Mouse (Mus musculus): ENCODE measurements around the gene Ddx31. TPM values are rescaled to one million over a fixed set of nuclear protein-coding genes. Genes with fewer than 3 reads are reported as not detected.
A peak's percentile ranks its signal among the peaks of the same experiment; 100 is the strongest.

Gene Ddx31
- total and polyA plus RNA-seq, 3 experiments, result 20.9 to 26.0 TPM; not detected in 1

- no peak for TF ChIP-seq SIN3A (IDR thresholded peaks at IDR 0.05; ENCODE audit: low read length)
- no peak for TF ChIP-seq JUND (IDR thresholded peaks at IDR 0.05; ENCODE audit: low read depth, low read length)
- TF ChIP-seq USF1 (IDR thresholded peaks at IDR 0.05; ENCODE audit: low read depth, low read length), result no peak
- no peak for TF ChIP-seq TBP (IDR thresholded peaks at IDR 0.05; ENCODE audit: low read depth, low read length)
- no peak for TF ChIP-seq TAL1 (IDR thresholded peaks at IDR 0.05; ENCODE audit: low read length)
- no peak for TF ChIP-seq MAFK (IDR thresholded peaks at IDR 0.05; ENCODE audit: borderline replicate concordance, low read depth, low read length)
- no peak for TF ChIP-seq GATA1 (IDR thresholded peaks at IDR 0.05; ENCODE audit: low read depth, low read length)
- TF ChIP-seq UBTF (IDR thresholded peaks at IDR 0.05; ENCODE audit: borderline replicate concordance, insufficient read depth, low read depth, low read length), result no peak
- TF ChIP-seq MAX (IDR thresholded peaks at IDR 0.05; ENCODE audit: low read length), result no peak
- TF ChIP-seq GABPA (IDR thresholded peaks at IDR 0.05; ENCODE audit: low read depth, low read length), result no peak
- TF ChIP-seq POLR2AphosphoS2 (IDR thresholded peaks at IDR 0.05; ENCODE audit: low read length), result no peak
- TF ChIP-seq ZC3H11A (IDR thresholded peaks at IDR 0.05; ENCODE audit: low read depth, low read length), result no peak
- TF ChIP-seq E2F4 (IDR thresholded peaks at IDR 0.05; ENCODE audit: borderline replicate concordance, low read depth, low read length), result no peak
- TF ChIP-seq ZNF384 (IDR thresholded peaks at IDR 0.05; ENCODE audit: low read depth, low read length), result no peak
- no peak for TF ChIP-seq TCF12 (IDR thresholded peaks at IDR 0.05; ENCODE audit: low read depth, low read length)
- TF ChIP-seq EP300 (IDR thresholded peaks at IDR 0.05; ENCODE audit: low read depth in 1 of 2, low read length in 2 of 2), result no peak
- no peak for TF ChIP-seq ZMIZ1 (IDR thresholded peaks at IDR 0.05; ENCODE audit: low read depth, low read length)
- TF ChIP-seq NELFE (IDR thresholded peaks at IDR 0.05; ENCODE audit: low read depth, low read length), result no peak
- Histone ChIP-seq H3K9ac (ENCODE audit: control insufficient read depth, low read depth, low read length, poor library complexity, severe bottlenecking) (no peak overlapping the region), H3K79me2 (ENCODE audit: control insufficient read depth, insufficient read depth, low read length, poor library complexity) (peaks cover 75% of the 10 kb centered on the region), H3K27me3 (ENCODE audit: control insufficient read depth in 1 of 2, insufficient read depth in 2 of 2, low read length in 2 of 2) (no peaks in the 10 kb centered on the region), H3K4me1 (ENCODE audit: control insufficient read depth in 1 of 2, insufficient read depth in 2 of 2, low read length in 2 of 2) (peaks cover 1 to 10% of the 10 kb centered on the region in 2 experiments; a peak in 3 of 4 replicates), H3K36me3 (ENCODE audit: control insufficient read depth in 1 of 2, insufficient read depth in 2 of 2, low read length in 2 of 2) (peaks cover 17 to 26% of the 10 kb centered on the region in 2 experiments), H3K4me3 (ENCODE audit: control insufficient read depth in 1 of 2, insufficient read depth in 1 of 2, low read depth in 2 of 2, low read length in 2 of 2) (no peak overlapping the region), H3K9me3 (replicated peaks; ENCODE audit: insufficient read depth, low read length) (no peaks in the 10 kb centered on the region), H3K27ac (ENCODE audit: control insufficient read depth, low read depth, low read length) (no peak overlapping the region)
- peak; percentile 34 for DNase-seq (ENCODE audit: low read depth, low spot score)
These were observed 3.8 kb upstream of the Ddx31 start for GRCm38 (mm10) chr2:28836181-28836940.

GRCm38 (mm10) chr2:28839501-28840221 lies 545 bp upstream of the Ddx31 start:
- peak overlapping the region; percentile 92 for H3K9ac ChIP-seq (ENCODE audit: control insufficient read depth, low read depth, low read length, poor library complexity, severe bottlenecking)
- DNase-seq (ENCODE audit: low read depth, low spot score), result no peak
- TF ChIP-seq TAL1 (IDR thresholded peaks at IDR 0.05; ENCODE audit: low read length), result peak; percentile 43
- peak; percentile 61; the same call in 1 of the 2 replicates for TF ChIP-seq MYB (IDR thresholded peaks at IDR 0.05; ENCODE audit: low read depth, low read length)
- TF ChIP-seq GATA1 (IDR thresholded peaks at IDR 0.05; ENCODE audit: low read depth, low read length), result no peak
- TF ChIP-seq CHD1 (IDR thresholded peaks at IDR 0.05; ENCODE audit: low read depth, low read length), result 0 out of 2 replicates have a peak, but pooled peaks have one; percentile 35
- no peak for TF ChIP-seq NRF1 (IDR thresholded peaks at IDR 0.05; ENCODE audit: insufficient read depth, low read depth, low read length, poor library complexity, severe bottlenecking)
- TF ChIP-seq MYC (IDR thresholded peaks at IDR 0.05; ENCODE audit: low read depth, low read length), result 0 out of 2 replicates have a peak, but pooled peaks have one; percentile 9
- TF ChIP-seq ZKSCAN1 (IDR thresholded peaks at IDR 0.05; ENCODE audit: low read depth, low read length), result no peak
- no peak; a peak in 1 of 4 replicates for TF ChIP-seq EP300 (IDR thresholded peaks at IDR 0.05; ENCODE audit: low read depth in 1 of 2, low read length in 2 of 2)
- 0 out of 2 replicates have a peak, but pooled peaks have one; percentile 46 for TF ChIP-seq MAZ (IDR thresholded peaks at IDR 0.05; ENCODE audit: low read depth, low read length)
- no peaks in the 10 kb centered on the region for H3K27me3 ChIP-seq (ENCODE audit: control insufficient read depth in 1 of 2, insufficient read depth in 2 of 2, low read length in 2 of 2)
- H3K36me3 ChIP-seq (ENCODE audit: control insufficient read depth in 1 of 2, insufficient read depth in 2 of 2, low read length in 2 of 2), result peaks cover 10 to 37% of the 10 kb centered on the region in 2 experiments
- peaks cover 76% of the 10 kb centered on the region for H3K79me2 ChIP-seq (ENCODE audit: control insufficient read depth, insufficient read depth, low read length, poor library complexity)
- no peaks in the 10 kb centered on the region for H3K9me3 ChIP-seq (replicated peaks; ENCODE audit: insufficient read depth, low read length)
- peaks cover 5 to 17% of the 10 kb centered on the region in 2 experiments; a peak in 3 of 4 replicates for H3K4me1 ChIP-seq (ENCODE audit: control insufficient read depth in 1 of 2, insufficient read depth in 2 of 2, low read length in 2 of 2)
- peak overlapping the region; percentile 73 to 96 for H3K4me3 ChIP-seq (ENCODE audit: control insufficient read depth in 1 of 2, insufficient read depth in 1 of 2, low read depth in 2 of 2, low read length in 2 of 2)
- H3K27ac ChIP-seq (ENCODE audit: control insufficient read depth, low read depth, low read length), result peak overlapping the region; percentile 59

All from MEL (cell line).